Mouse (Mus musculus): ENCODE data around the gene Ghr. TPM values are rescaled to one million over a fixed set of nuclear protein-coding genes. Genes with fewer than 3 reads are reported as not detected.

The Ghr gene
- polyA plus RNA-seq, 1 experiment from 2014 or later, result 29.1 TPM

- H3K4me2 ChIP-seq (ENCODE audit: low read depth, low read length), result no peak overlapping the region
- no peak overlapping the region for H3K4me3 ChIP-seq (ENCODE audit: low read depth, low read length)
- no peaks in the 10 kb centered on the region for H3K9me3 ChIP-seq (replicated peaks; ENCODE audit: control insufficient read depth, low read length)
- 80% methylated on average over 3 of the region's 3 CpGs for WGBS
- ATAC-seq (replicated peaks; ENCODE audit: insufficient number of reproducible peaks, low FRiP score, low TSS enrichment, low read depth), result no peak
- no peaks in the 10 kb centered on the region for H3K4me1 ChIP-seq (ENCODE audit: control insufficient read depth, insufficient read depth, low read length)
- no peak for DNase-seq (ENCODE audit: low spot score)
- H3K36me3 ChIP-seq (replicated peaks; ENCODE audit: control insufficient read depth, insufficient read depth, low read depth, low read length), result no peaks in the 10 kb centered on the region
- no peak overlapping the region for H3K9ac ChIP-seq (replicated peaks; ENCODE audit: low read length)
- H3K27ac ChIP-seq (replicated peaks; ENCODE audit: low read depth, low read length), result no peak overlapping the region
- no peaks in the 10 kb centered on the region for H3K27me3 ChIP-seq (ENCODE audit: control insufficient read depth, insufficient read depth, low read length)
These were observed 187.6 kb downstream of the Ghr start for GRCm38 (mm10) chr15:3395700-3396099.

- no peaks in the 10 kb centered on the region for H3K36me3 ChIP-seq (replicated peaks; ENCODE audit: control insufficient read depth, insufficient read depth, low read depth, low read length)
- H3K27me3 ChIP-seq (ENCODE audit: control insufficient read depth, insufficient read depth, low read length), result no peaks in the 10 kb centered on the region
- H3K4me3 ChIP-seq (ENCODE audit: low read depth, low read length), result no peak overlapping the region
- H3K27ac ChIP-seq (replicated peaks; ENCODE audit: low read depth, low read length), result no peak overlapping the region
- no peaks in the 10 kb centered on the region for H3K4me1 ChIP-seq (ENCODE audit: control insufficient read depth, insufficient read depth, low read length)
- H3K9ac ChIP-seq (replicated peaks; ENCODE audit: low read length), result no peak overlapping the region
- DNase-seq (ENCODE audit: low spot score), result no peak
- no peak overlapping the region for H3K4me2 ChIP-seq (ENCODE audit: low read depth, low read length)
- H3K9me3 ChIP-seq (replicated peaks; ENCODE audit: control insufficient read depth, low read length), result no peaks in the 10 kb centered on the region
- no peak for ATAC-seq (replicated peaks; ENCODE audit: insufficient number of reproducible peaks, low FRiP score, low TSS enrichment, low read depth)
These were observed 192.6 kb downstream of the Ghr start for GRCm38 (mm10) chr15:3390722-3391121.

GRCm38 (mm10) chr15:3389011-3389410 is 194.3 kb downstream of the Ghr start:
- no peak overlapping the region for H3K4me2 ChIP-seq (ENCODE audit: low read depth, low read length)
- DNase-seq (ENCODE audit: low spot score) (peak; percentile 3), ATAC-seq (replicated peaks; ENCODE audit: insufficient number of reproducible peaks, low FRiP score, low TSS enrichment, low read depth) (no peak)
- no peak overlapping the region for H3K9ac ChIP-seq (replicated peaks; ENCODE audit: low read length)
- H3K9me3 ChIP-seq (replicated peaks; ENCODE audit: control insufficient read depth, low read length), result no peaks in the 10 kb centered on the region
- no peak overlapping the region for H3K27ac ChIP-seq (replicated peaks; ENCODE audit: low read depth, low read length)
- H3K36me3 ChIP-seq (replicated peaks; ENCODE audit: control insufficient read depth, insufficient read depth, low read depth, low read length), result no peaks in the 10 kb centered on the region
- H3K4me1 ChIP-seq (ENCODE audit: control insufficient read depth, insufficient read depth, low read length), result no peaks in the 10 kb centered on the region
- no peak overlapping the region for H3K4me3 ChIP-seq (ENCODE audit: low read depth, low read length)
- no peaks in the 10 kb centered on the region for H3K27me3 ChIP-seq (ENCODE audit: control insufficient read depth, insufficient read depth, low read length)

- DNase-seq (ENCODE audit: low spot score) (peak; percentile 57), ATAC-seq (replicated peaks; ENCODE audit: insufficient number of reproducible peaks, low FRiP score, low TSS enrichment, low read depth) (no peak)
- Histone ChIP-seq H3K36me3 (replicated peaks; ENCODE audit: control insufficient read depth, insufficient read depth, low read depth, low read length) (no peaks in the 10 kb centered on the region), H3K4me2 (ENCODE audit: low read depth, low read length) (no peak overlapping the region), H3K27ac (replicated peaks; ENCODE audit: low read depth, low read length) (no peak overlapping the region), H3K4me1 (ENCODE audit: control insufficient read depth, insufficient read depth, low read length) (no peaks in the 10 kb centered on the region), H3K4me3 (ENCODE audit: low read depth, low read length) (no peak overlapping the region), H3K9ac (replicated peaks; ENCODE audit: low read length) (no peak overlapping the region), H3K9me3 (replicated peaks; ENCODE audit: control insufficient read depth, low read length) (no peaks in the 10 kb centered on the region), H3K27me3 (ENCODE audit: control insufficient read depth, insufficient read depth, low read length) (no peaks in the 10 kb centered on the region)
- 32% methylated on average over 2 of the region's 2 CpGs for WGBS
These were observed 194.8 kb downstream of the Ghr start for GRCm38 (mm10) chr15:3388485-3388884.

GRCm38 (mm10) chr15:3383788-3384187 is 199.5 kb downstream of the Ghr start:
- Histone ChIP-seq H3K4me1 (ENCODE audit: control insufficient read depth, insufficient read depth, low read length) (no peaks in the 10 kb centered on the region), H3K9ac (replicated peaks; ENCODE audit: low read length) (no peak overlapping the region), H3K4me2 (ENCODE audit: low read depth, low read length) (no peak overlapping the region), H3K27ac (replicated peaks; ENCODE audit: low read depth, low read length) (no peak overlapping the region), H3K4me3 (ENCODE audit: low read depth, low read length) (no peak overlapping the region), H3K36me3 (replicated peaks; ENCODE audit: control insufficient read depth, insufficient read depth, low read depth, low read length) (no peaks in the 10 kb centered on the region), H3K27me3 (ENCODE audit: control insufficient read depth, insufficient read depth, low read length) (no peaks in the 10 kb centered on the region), H3K9me3 (replicated peaks; ENCODE audit: control insufficient read depth, low read length) (no peaks in the 10 kb centered on the region)
- WGBS, result 66% methylated on average over 2 of the region's 2 CpGs
- DNase-seq (ENCODE audit: low spot score) (no peak), ATAC-seq (replicated peaks; ENCODE audit: insufficient number of reproducible peaks, low FRiP score, low TSS enrichment, low read depth) (no peak)

- DNase-seq (ENCODE audit: low spot score) (no peak), ATAC-seq (replicated peaks; ENCODE audit: insufficient number of reproducible peaks, low FRiP score, low TSS enrichment, low read depth) (no peak)
- no peaks in the 10 kb centered on the region for H3K9me3 ChIP-seq (replicated peaks; ENCODE audit: control insufficient read depth, low read length)
- no peaks in the 10 kb centered on the region for H3K4me1 ChIP-seq (ENCODE audit: control insufficient read depth, insufficient read depth, low read length)
- no peaks in the 10 kb centered on the region for H3K27me3 ChIP-seq (ENCODE audit: control insufficient read depth, insufficient read depth, low read length)
- H3K4me3 ChIP-seq (ENCODE audit: low read depth, low read length), result no peak overlapping the region
- no peak overlapping the region for H3K27ac ChIP-seq (replicated peaks; ENCODE audit: low read depth, low read length)
- 67% methylated on average over 6 of the region's 6 CpGs for WGBS
- no peak overlapping the region for H3K9ac ChIP-seq (replicated peaks; ENCODE audit: low read length)
- H3K36me3 ChIP-seq (replicated peaks; ENCODE audit: control insufficient read depth, insufficient read depth, low read depth, low read length), result no peaks in the 10 kb centered on the region
- no peak overlapping the region for H3K4me2 ChIP-seq (ENCODE audit: low read depth, low read length)
These were observed 201.9 kb downstream of the Ghr start for GRCm38 (mm10) chr15:3381413-3381812.

- WGBS, result 59% methylated on average over 2 of the region's 2 CpGs
- H3K9me3 ChIP-seq (replicated peaks; ENCODE audit: control insufficient read depth, low read length), result no peaks in the 10 kb centered on the region
- no peak overlapping the region for H3K4me2 ChIP-seq (ENCODE audit: low read depth, low read length)
- H3K36me3 ChIP-seq (replicated peaks; ENCODE audit: control insufficient read depth, insufficient read depth, low read depth, low read length), result no peaks in the 10 kb centered on the region
- no peaks in the 10 kb centered on the region for H3K4me1 ChIP-seq (ENCODE audit: control insufficient read depth, insufficient read depth, low read length)
- ATAC-seq (replicated peaks; ENCODE audit: insufficient number of reproducible peaks, low FRiP score, low TSS enrichment, low read depth) (no peak), DNase-seq (ENCODE audit: low spot score) (no peak)
- H3K9ac ChIP-seq (replicated peaks; ENCODE audit: low read length), result no peak overlapping the region
- no peaks in the 10 kb centered on the region for H3K27me3 ChIP-seq (ENCODE audit: control insufficient read depth, insufficient read depth, low read length)
- no peak overlapping the region for H3K4me3 ChIP-seq (ENCODE audit: low read depth, low read length)
- no peak overlapping the region for H3K27ac ChIP-seq (replicated peaks; ENCODE audit: low read depth, low read length)
These were observed 214.9 kb downstream of the Ghr start for GRCm38 (mm10) chr15:3368261-3368832.

GRCm38 (mm10) chr15:3356073-3356766 is 227.1 kb downstream of the Ghr start:
- Histone ChIP-seq H3K4me1 (ENCODE audit: control insufficient read depth, insufficient read depth, low read length) (no peaks in the 10 kb centered on the region), H3K9ac (replicated peaks; ENCODE audit: low read length) (no peak overlapping the region), H3K9me3 (replicated peaks; ENCODE audit: control insufficient read depth, low read length) (no peaks in the 10 kb centered on the region), H3K27ac (replicated peaks; ENCODE audit: low read depth, low read length) (no peak overlapping the region), H3K4me3 (ENCODE audit: low read depth, low read length) (no peak overlapping the region), H3K36me3 (replicated peaks; ENCODE audit: control insufficient read depth, insufficient read depth, low read depth, low read length) (no peaks in the 10 kb centered on the region), H3K4me2 (ENCODE audit: low read depth, low read length) (no peak overlapping the region), H3K27me3 (ENCODE audit: control insufficient read depth, insufficient read depth, low read length) (no peaks in the 10 kb centered on the region)
- DNase-seq (ENCODE audit: low spot score), result peak; percentile 56
- ATAC-seq (replicated peaks; ENCODE audit: insufficient number of reproducible peaks, low FRiP score, low TSS enrichment, low read depth), result no peak
- 55% methylated on average over 4 of the region's 4 CpGs for WGBS

Data from embryonic facial prominence, embryonic 11.5 days (tissue).